Mouse (Mus musculus) hematopoietic stem cell, adult 5-6 weeks (primary cell): ENCODE data around the gene Sema3e. TPM values are rescaled to one million over a fixed set of nuclear protein-coding genes. Genes with fewer than 3 reads are reported as not detected.

Experiments
- ATAC-seq, 2 experiments: fragments of 125-278 bp in 1 of 2; replicated peaks in 1 of 2; 2 replicates each; pipeline ENCODE4 v1.8.0; 2016 to 2017; ENCODE audit warnings: inconsistent platforms in 2 of 2, mild to moderate bottlenecking in 2 of 2, moderate number of reproducible peaks in 2 of 2, low read depth in 1 of 2, moderate TSS enrichment in 1 of 2; ENCODE audit not compliant: low FRiP score in 2 of 2, poor library complexity in 2 of 2, severe bottlenecking in 2 of 2, insufficient read depth in 1 of 2, low TSS enrichment in 1 of 2
- total RNA-seq: library from RNA; stranded (forward); fragments of 172-1452, 232-1000 nt; gene quantifications from 2 replicates; pipeline ENCODE4 v1.2.3, GENCODE M21; 2017

Sema3e gene
- 0.10 and 0.25 TPM in 2 replicates for total RNA-seq

DNA sequence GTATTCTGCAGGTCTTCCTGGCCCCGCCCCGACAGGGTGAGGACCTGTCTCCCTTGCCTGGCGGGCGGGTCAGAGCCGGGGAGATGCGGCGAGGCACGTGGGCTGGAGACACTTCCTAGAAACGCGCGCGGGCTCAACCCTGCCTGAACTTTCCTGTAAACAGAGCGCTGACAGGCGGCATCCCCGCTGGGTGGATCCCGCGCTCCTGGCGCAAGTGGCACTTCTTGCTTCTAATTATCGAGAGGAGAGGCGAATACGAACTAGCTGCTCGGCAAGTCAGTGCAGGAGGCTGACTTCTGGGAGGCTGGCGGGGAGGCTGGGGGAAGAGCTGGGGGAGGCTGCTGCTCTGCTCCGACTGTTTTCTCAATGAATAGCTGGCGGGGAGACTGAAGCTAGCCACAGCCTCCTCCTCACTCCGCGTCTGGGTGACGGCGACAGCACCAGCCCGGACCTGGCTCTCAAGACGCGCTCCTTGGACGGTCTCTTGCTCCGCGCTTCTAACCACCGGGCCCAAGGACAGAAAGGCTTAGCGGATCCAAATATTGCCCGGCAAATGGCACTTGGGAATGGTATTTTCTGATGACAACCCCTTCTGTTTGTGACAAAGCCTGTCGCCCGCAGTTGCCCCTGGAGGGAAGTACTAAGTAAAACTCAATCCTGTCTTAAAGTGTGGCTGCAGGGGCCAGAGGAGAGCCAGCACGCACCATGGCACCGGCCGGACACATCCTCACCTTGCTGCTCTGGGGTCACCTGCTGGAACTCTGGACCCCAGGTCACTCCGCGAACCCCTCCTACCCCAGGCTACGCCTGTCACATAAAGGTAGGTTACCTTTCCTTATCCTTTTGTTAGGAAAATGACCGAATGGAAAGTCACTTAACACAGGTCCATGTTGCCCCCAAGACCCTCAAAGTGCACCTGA is at the start of gene Sema3e:
Gene Sema3e (plus strand): TSS at position 72 of the 920 bp plus-strand sequence.
- peak; percentile 29 to 56; a peak in 2 of 4 replicates for ATAC-seq

DNA sequence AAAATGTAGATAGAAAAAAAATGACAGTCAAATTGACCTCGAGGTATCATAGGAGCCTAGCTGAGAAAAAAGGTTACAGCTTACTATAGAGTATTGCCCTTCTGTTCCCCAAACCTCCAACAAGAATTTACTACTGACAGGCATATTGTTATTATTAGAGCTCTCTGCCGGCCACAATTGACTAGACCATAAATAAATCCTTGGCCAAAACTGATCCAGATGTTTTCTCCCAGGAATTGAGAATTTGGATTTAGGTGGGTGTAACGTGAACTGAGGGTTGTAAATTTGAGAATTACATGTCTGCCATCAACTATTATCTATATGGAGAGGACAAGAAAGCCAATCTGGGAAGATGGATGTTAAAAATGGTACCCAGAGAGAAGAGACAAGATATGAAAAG is 47.5 kb upstream of the Sema3e start:
- ATAC-seq = no peak

DNA sequence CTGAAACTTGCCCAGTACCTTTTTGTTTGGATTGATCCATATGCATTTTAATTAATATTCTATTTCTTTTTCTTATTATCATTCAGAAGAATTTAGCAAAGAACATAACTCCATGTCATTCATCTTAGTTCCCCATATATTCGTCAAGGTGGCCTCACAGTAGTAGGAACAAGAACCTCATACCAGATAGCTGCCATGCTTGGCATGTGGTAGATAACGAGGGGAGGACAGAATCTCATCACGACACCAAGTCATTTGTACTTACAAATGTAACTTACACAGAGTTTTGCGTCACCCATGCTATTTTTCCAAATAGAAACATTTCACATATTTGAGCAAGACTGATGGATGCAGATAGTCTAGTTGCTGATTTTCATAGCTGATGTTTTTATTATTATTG is 45.9 kb upstream of the Sema3e start:
- ATAC-seq = no peak

DNA sequence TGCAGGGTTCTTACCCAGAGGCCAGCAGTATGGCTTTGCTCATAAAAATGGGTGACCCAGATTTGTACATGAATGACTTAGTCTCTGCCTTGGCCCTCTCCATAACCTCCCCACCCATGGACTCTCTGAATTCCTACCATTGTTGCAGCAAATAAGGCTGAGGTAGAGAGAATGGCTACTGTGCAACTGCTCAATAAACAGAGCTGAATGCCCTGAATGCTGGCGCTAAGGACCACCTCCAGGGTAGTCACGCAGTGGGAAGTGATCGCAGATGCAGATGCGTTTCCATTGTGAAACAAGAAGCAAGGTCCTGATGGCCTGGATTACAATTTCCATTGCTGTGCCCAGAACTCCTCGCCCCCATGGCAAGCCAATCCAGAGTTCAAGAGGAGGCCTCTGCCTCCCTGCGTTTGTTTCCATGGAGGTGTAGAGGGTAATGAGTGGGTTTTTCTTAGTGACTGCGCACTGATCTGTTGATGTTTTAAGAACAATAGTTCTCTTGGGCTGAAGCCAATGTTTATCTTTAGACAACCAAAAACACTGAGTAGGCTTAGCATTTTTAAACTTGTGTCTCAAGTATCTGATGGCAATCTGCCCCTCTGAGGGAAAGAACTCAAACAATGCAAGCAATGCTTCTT is 42.5 kb upstream of the Sema3e start:
- no peak for ATAC-seq

DNA sequence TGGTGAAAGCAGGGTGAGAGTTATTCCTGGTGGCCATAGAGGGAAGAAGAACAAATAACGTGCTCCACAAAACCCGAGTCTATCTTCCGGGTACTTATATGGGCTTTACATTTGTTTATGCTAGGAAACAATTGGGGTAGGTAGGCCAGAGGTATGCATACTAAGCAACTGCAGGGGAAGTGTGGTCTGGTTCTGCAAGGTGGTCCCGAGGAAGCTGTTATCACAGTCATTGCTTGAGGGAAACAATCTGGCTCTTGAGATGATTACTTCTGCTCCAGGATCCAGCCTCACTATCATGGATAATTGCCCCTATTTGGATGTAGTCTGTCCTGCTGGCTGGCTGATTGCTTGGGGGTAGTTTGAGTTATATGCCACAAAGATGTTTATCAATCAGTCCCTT is 41.5 kb upstream of the Sema3e start:
- ATAC-seq = no peak

DNA sequence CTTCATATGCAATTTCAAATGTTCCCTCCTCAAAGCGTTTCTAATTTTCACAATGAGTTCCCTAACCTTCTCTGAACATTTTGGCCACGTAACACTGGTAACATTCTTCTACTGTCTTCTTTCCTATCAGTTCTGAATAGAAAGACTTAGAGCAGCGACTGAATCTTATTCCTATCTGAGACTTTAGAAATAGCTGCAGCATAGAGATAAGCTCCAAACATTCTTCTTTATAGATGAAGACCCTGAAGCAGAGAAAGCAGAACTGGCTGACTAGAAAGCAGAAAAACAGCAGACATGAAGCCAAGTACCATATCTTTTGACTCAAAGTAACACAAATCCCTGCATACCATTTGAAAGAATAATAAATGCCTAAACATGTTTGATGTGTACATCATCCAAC is 39.4 kb upstream of the Sema3e start:
- ATAC-seq = no peak

DNA sequence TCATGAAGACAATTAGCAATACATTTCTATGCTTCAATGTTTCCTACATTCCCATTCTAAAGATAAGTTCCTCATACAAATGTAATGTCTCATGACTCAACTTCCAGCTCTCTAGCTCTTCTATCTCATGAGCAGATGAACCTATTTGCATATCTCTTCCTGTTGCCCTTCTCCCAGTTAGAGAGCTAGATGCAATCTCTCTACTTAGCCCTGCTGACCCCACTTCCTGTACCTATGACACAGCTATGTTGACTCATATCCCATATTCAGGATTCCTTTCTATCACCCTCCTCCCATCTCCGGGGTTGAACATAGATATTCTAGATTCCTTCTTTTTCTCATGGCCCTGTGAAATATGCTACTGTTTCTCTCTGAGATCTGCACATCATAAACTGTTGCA is 38.0 kb upstream of the Sema3e start:
- no peak for ATAC-seq

DNA sequence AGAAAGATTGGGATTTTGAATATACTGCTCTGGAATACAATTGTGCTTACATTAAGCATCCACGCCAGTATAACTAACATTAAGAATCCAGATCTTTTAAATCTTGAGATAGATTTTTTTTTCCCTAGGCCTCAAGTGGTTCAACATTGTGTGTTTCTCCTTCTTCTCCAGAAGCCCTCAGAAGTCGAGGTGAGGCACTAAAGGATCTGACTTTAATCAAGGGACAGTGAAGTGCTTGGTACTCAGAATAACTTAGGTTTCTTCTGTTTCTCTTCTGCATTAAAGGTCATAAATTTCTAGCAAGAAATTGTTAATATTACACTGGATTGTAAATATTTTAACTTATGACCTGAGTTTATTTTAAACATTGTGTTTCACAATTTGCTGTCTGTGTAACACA is 37.1 kb upstream of the Sema3e start:
- ATAC-seq = no peak

DNA sequence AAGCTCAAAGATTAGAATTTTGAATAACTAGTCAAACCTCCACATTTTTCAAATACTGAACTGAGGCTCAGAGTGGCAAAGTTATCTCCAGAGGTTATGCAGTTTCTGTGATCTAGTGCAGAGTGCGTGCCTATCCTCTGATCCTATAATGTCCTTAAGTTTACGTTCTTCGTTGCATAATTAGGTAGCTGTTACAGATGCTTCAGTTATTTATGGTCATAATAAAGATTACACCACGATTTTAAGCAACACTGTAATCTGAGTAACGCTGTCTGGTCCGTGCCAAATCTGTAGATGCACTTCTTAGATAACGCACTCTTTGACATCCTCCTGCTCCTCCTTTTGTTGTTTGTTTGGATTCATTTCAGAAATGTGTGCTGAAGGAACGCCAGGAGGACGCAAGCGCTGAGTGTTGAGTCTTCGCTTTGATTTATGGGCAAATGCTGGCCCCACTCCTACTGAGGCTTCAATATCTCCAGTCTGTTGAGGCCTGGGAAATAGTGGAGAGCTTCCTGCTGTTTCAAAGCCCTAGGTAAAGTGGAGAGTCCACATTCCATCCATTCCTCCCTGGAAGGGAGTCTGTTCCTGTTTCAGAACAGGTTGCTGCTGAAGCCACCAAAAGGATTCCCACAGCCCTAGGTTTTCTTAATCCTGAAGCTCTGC is 32.2 kb upstream of the Sema3e start:
- ATAC-seq = no peak

DNA sequence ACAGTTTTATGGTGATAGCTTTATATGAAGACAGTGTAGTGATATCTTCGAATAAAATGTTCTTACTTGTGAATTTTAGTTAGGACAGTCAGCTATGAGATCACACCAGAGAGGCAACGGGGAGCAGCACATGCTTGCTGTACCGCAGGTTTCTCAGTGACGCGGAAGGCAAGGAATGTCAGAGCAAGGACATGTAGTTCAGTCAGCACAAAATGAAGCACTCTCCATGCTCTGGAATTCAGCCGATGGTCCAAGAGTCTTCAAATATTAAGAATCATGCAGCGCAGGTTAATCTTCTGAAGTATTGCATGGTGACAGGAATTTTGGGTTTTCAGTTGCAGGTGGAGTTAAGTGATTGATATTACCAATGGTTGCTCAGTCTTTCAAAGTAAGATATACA is 3.3 kb downstream of the Sema3e start:
- ATAC-seq = no peak

DNA sequence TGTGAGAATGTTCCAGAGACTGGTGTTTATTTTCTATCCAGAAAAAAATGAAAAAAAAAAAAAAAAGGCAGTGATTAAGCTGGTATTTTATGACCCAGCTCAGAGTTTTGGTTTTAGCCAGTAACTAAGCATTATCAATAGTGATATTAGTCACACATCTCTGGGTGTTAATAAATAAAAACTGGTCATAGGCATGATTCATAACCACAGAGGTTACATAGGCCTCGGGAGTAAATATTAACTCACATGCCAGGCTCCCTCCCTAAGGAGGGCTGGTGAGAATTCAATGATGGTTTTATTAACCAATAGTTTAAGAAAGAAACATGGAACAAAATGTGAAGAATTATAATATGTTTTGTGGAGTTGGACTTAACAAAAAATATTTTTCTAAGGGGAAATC is 5.7 kb downstream of the Sema3e start:
- no peak for ATAC-seq

DNA sequence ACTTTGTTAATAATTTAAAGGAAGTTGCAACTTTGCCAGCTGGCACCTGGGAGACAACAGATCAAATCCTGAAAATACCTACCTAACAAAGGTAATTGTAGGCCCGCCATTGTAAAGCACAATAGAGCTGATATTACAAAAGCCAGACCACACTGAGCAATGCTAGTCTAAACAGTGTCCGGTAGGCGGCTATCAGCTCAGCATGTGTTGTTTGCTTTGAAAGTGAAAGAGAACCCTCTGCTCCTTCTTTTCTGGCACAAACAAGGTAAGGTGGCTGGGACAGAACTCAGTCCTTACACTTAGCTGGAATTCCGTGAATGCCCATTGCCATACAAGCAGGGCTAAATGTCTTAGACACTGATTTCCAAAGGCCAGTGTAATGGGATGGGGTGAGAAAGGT is 7.0 kb downstream of the Sema3e start:
- ATAC-seq = no peak

DNA sequence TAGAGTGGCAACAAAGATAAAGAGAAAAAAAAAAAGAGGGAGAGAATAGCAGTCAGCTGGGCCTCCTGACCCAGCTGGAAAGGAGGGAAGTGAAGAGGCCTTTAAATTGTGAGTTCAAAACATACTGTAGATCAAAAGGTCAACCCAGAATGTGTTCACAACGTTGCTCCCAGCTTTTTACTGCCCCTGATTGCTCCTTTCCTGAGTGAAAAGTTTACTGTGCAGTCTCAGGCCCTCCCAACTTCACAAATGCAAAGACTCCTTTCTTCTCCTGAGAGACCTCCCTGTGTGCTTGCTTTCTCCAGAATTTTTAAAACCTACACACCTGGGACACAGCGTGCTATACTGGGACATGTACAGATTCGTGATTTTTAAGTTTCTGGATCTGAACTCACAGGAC is 8.2 kb downstream of the Sema3e start:
- ATAC-seq = no peak

DNA sequence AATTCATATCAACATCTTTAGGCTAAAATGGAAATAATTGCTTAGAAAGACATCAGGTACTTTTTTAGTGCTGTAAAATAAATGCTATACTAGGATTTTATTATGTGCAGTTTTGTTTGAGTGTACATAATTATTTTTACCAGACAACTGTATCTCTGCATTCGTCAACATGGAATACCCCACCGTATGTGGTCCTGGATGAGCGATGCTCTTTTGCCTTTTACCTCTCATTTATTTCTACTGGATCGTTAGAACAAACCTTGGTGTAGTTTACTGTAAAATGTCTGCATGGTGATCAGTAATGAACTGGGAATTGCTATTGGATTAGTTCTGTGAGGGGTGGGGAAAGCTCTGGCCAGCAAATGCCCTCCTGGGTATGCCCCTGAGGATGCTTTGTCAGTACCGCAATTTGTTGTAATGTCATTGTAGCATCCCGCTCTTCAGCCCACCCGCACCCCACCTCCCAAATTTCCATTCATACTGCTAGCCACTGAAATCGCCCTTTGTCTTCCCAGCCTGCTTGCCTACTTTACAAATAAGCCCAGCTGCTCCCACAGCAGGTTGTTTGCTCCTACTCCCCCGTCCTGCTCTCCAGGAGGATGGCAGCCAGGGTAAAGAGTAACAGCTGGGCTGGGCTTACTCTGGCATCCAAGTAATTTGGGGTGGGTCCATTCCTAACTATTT is 13.9 kb downstream of the Sema3e start:
- no peak for ATAC-seq

DNA sequence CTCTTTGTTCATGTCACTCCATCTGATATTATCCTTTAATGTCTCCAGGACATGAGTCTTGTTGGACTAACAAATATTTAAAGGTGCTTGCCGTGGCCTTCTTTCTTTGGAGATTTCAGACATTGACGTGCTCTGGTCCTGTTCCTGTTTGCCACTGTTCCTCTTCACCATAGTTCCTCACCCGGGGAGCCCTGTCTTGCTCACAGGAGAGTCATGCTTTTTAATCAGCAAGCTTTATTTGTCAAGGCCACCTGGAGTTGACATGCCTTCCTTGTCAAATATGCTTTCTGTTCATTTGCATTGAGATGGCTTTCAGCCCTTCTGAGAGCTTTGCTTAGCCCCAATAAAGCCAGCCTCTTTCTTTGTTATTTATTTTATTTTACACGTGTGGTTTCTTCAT is 15.1 kb downstream of the Sema3e start:
- no peak for ATAC-seq

DNA sequence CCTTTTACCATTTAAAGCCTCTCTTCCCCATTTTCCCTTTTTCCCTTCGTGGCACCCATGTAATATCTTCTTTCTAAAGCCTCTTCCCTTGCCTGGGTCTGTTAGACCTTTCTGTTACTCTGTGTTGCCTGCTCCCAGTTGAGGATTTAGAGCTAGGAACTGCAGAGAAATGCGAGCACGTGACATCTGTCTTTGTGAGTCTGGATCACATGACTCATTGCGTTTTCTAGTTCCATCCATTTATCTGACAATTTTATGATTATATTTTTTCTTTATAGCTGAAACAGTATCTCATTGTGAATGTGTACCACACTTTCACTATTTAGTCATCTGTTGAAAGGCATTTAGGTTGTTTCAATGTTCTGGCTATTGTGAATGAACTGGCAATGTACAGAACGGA is 18.0 kb downstream of the Sema3e start:
- ATAC-seq = no peak

DNA sequence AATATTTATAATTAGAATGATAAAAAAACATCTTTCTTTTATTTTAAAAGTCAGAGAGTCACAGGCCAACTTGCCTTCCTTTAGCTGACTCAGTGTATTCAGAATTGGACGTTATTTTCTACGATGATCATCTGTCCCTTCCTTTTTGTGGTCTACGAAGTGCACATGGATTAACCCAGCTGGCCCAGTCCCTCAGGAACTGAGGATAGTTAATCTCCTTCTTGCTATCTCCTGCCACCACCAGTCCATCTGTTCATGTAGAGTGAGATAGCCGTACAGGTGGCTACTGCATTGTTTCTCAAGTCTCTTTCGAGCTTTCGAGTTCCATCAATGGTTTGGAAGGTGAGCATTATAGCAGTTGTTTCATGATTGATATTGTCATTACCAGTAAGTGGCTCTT is 18.9 kb downstream of the Sema3e start:
- no peak for ATAC-seq

DNA sequence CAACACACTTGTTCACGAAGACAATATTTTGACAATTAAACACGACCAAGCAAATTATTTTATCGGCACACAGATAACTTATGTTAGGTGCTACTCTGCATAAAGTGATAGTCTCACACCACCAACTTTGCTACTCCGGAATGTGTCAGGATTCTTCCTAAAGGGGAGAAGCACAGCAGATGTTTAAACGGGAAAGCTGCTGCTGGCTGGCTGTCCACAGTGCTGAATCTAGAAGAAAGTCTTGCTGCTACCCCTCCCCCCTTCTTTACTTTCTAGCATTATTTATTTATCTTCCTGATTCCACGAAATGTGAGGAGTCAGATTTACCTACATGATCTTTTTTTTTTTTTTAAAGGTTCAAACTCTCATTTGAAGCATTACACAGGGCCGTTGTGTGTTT is 23.6 kb downstream of the Sema3e start:
- no peak for ATAC-seq
